Mouse (Mus musculus): ENCODE data around the gene Smarcc1. TPM values are rescaled to one million over a fixed set of nuclear protein-coding genes. Genes with fewer than 3 reads are reported as not detected.
A peak's percentile ranks its signal among the peaks of the same experiment; 100 is the strongest.

The Smarcc1 gene
- total and polyA plus RNA-seq, 3 experiments = 30.4 to 97.0 (median 41.3) TPM

- peaks cover 25% of the 10 kb centered on the region for H3K79me2 ChIP-seq (replicated peaks; ENCODE audit: control insufficient read depth, extremely low read depth, insufficient read depth, poor library complexity, severe bottlenecking)
- peaks cover 51 to 81% of the 10 kb centered on the region in 2 experiments for H3K36me3 ChIP-seq (replicated peaks in 1 of 2; ENCODE audit: control insufficient read depth in 1 of 2, insufficient read depth in 1 of 2, low read length in 1 of 2)
- H3K27ac ChIP-seq (ENCODE audit: insufficient read depth, low read depth) = no peak overlapping the region
- in situ Hi-C loops (cut with MboI; ENCODE audit: low pct_ligation_motif_present, low pct_unique_long_range_greater_than_20kb, low sequenced_read_pairs) (no loop called here), dilution Hi-C loops (cut with MboI; ENCODE audit: extremely low pct_ligation_motif_present, extremely low pct_unique_long_range_greater_than_20kb, low sequenced_read_pairs) (no loop called here)
- H3K9me3 ChIP-seq (replicated peaks; ENCODE audit: low read length) = no peaks in the 10 kb centered on the region
- no peak overlapping the region for H3K4me3 ChIP-seq (replicated peaks in 1 of 3; ENCODE audit: low read depth in 2 of 3, low read length in 2 of 3, poor library complexity in 1 of 3)
- H3K4me2 ChIP-seq (ENCODE audit: insufficient read depth, low read depth, poor library complexity, severe bottlenecking) = no peak overlapping the region
- no peak for DNase-seq (ENCODE audit: extremely low read depth)
- TF ChIP-seq MAX (IDR thresholded peaks at IDR 0.05; ENCODE audit: low read length) (no peak), MXI1 (IDR thresholded peaks at IDR 0.05; ENCODE audit: low read depth, low read length) (no peak), POLR2AphosphoS2 (IDR thresholded peaks at IDR 0.05; ENCODE audit: low read depth, low read length) (no peak), PAX5 (IDR thresholded peaks at IDR 0.05; ENCODE audit: low read length) (no peak)
- H3K27me3 ChIP-seq (replicated peaks) = no peaks in the 10 kb centered on the region
- H3K4me1 ChIP-seq (ENCODE audit: control insufficient read depth in 1 of 2, insufficient read depth in 2 of 2) = no peaks in the 10 kb centered on the region
- H3K9ac ChIP-seq (ENCODE audit: insufficient read depth, low read depth) = no peak overlapping the region
Measured at GRCm38 (mm10) chr9:110148598-110148997, 31.1 kb downstream of the Smarcc1 start.

- Histone ChIP-seq H3K4me2 (ENCODE audit: insufficient read depth, low read depth, poor library complexity, severe bottlenecking) (no peak overlapping the region), H3K36me3 (replicated peaks in 1 of 2; ENCODE audit: control insufficient read depth in 1 of 2, insufficient read depth in 1 of 2, low read length in 1 of 2) (peaks cover 45 to 77% of the 10 kb centered on the region in 2 experiments), H3K4me1 (ENCODE audit: control insufficient read depth in 1 of 2, insufficient read depth in 2 of 2) (peaks cover 4 to 60% of the 10 kb centered on the region in 2 experiments), H3K79me2 (replicated peaks; ENCODE audit: control insufficient read depth, extremely low read depth, insufficient read depth, poor library complexity, severe bottlenecking) (peaks cover 14% of the 10 kb centered on the region), H3K9ac (ENCODE audit: insufficient read depth, low read depth) (no peak overlapping the region), H3K27me3 (replicated peaks) (no peaks in the 10 kb centered on the region), H3K4me3 (replicated peaks in 1 of 3; ENCODE audit: low read depth in 2 of 3, low read length in 2 of 3, poor library complexity in 1 of 3) (no peak overlapping the region), H3K9me3 (replicated peaks; ENCODE audit: low read length) (no peaks in the 10 kb centered on the region), H3K27ac (ENCODE audit: insufficient read depth, low read depth) (peak overlapping the region; percentile 50)
- TF ChIP-seq JUN (IDR thresholded peaks at IDR 0.05; ENCODE audit: insufficient read depth, low read depth, low read length) = no peak
- no peak for TF ChIP-seq PAX5 (IDR thresholded peaks at IDR 0.05; ENCODE audit: low read length)
- TF ChIP-seq SIN3A (IDR thresholded peaks at IDR 0.05; ENCODE audit: low read length) = no peak
- TF ChIP-seq ZNF384 (IDR thresholded peaks at IDR 0.05; ENCODE audit: low read depth, low read length) = no peak
- TF ChIP-seq RCOR1 (conservative IDR thresholded peaks at IDR 0.05; ENCODE audit: low read depth, low read length) = no peak
- TF ChIP-seq NELFE (IDR thresholded peaks at IDR 0.05; ENCODE audit: low read depth, low read length) = no peak
- no peak for TF ChIP-seq IRF4 (IDR thresholded peaks at IDR 0.05; ENCODE audit: low read depth, low read length)
- no peak for TF ChIP-seq MXI1 (IDR thresholded peaks at IDR 0.05; ENCODE audit: low read depth, low read length)
- no peak for TF ChIP-seq MAFK (IDR thresholded peaks at IDR 0.05; ENCODE audit: insufficient replicate concordance, low read length)
- TF ChIP-seq CHD1 (IDR thresholded peaks at IDR 0.05; ENCODE audit: low read depth, low read length) = no peak
- TF ChIP-seq JUND (conservative IDR thresholded peaks at IDR 0.05; ENCODE audit: low read depth, low read length) = no peak
- TF ChIP-seq TBP (conservative IDR thresholded peaks at IDR 0.05; ENCODE audit: low read depth, low read length) = no peak
- TF ChIP-seq ZMIZ1 (IDR thresholded peaks at IDR 0.05; ENCODE audit: low read depth, low read length) = no peak
- no peak for TF ChIP-seq HCFC1 (IDR thresholded peaks at IDR 0.05; ENCODE audit: low read depth, low read length)
- no peak for TF ChIP-seq SMC3 (IDR thresholded peaks at IDR 0.05; ENCODE audit: low read depth, low read length)
- no peak for TF ChIP-seq GABPA (IDR thresholded peaks at IDR 0.05; ENCODE audit: insufficient replicate concordance, low read depth, low read length)
- no peak for TF ChIP-seq RAD21 (IDR thresholded peaks at IDR 0.05; ENCODE audit: low read depth, low read length)
- TF ChIP-seq UBTF (IDR thresholded peaks at IDR 0.05; ENCODE audit: low read depth, low read length) = no peak
- in situ Hi-C loops (cut with MboI; ENCODE audit: low pct_ligation_motif_present, low pct_unique_long_range_greater_than_20kb, low sequenced_read_pairs) (no loop called here), dilution Hi-C loops (cut with MboI; ENCODE audit: extremely low pct_ligation_motif_present, extremely low pct_unique_long_range_greater_than_20kb, low sequenced_read_pairs) (no loop called here)
- DNase-seq (ENCODE audit: extremely low read depth) = peak; percentile 19
Measured at GRCm38 (mm10) chr9:110159036-110159435, 41.5 kb downstream of the Smarcc1 start.
